Mouse (Mus musculus): ENCODE results near the gene Elane.

Elane gene

GRCm38 (mm10) chr10:79916808-79917531, 30.9 kb downstream of the Elane start, which contains the start of gene Kiss1r:
Gene Kiss1r (plus strand): TSS chr10:79916971.
- DNase-seq: peak; percentile 87 to 89

DNA sequence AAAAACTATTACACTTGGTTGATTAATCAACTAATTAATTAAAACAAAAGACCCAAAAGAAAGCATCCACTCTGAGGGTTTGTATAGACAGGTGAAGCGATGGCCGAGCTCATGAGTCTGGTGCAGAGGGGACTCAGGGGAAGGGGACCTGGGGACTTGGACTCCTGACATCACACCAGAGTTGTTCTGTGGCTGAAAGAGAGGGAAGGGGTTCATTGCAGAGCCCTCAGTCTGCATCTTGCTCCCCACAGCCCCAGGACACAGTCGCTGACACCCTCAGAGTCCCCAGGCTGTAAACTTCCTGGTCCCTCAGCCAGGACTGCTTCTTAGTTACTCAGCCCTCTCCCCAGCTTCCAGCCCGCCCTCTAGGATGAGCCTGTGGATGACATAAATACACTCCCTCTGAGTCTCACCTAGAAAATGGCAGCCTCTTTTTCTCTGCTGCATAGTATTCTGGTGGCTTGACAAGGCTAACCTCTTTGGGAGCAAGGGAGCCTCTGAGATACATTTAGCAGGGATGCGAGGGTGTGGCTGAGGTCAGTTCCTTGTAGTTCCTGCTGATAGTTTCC, 31.6 kb downstream of the Elane start:
- DNase-seq: no peak

DNA sequence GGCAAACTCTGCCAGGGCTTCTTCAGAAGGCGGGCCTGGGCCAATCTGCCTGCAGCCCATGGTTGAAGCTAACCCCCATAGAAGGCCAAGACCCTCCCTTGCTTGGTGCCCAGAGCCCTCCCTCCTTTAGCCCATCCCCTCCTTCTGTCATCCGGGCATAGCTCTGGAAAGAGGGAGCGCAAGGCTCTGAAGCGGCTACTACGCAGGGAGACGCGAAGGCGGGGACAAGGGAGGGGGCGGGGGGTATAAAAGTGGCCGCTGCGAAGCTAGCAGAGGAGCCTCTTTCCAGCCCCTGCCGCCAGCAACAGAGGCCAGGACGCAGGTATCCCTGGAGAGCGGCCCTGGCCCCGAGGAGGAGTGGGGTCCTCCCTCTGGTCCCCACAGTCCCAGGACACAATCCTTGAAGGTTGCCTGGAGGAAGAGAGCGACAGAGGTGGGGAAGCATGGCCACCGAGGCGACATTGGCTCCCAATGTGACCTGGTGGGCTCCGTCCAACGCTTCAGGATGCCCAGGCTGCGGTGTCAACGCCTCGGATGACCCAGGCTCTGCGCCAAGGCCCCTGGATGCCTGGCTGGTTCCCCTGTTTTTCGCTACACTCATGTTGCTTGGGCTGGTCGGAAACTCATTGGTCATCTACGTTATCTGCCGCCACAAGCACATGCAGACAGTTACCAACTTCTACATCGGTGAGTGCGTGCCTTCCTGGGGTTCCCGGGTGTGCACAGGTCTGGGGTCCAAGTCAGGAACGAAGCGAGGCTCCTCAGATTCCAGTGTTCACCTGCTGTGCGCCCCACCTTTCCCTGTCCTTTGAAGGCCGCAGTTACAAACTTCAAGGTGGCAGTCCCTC, 32.4 kb downstream of the Elane start:
- no peak for DNase-seq

DNA sequence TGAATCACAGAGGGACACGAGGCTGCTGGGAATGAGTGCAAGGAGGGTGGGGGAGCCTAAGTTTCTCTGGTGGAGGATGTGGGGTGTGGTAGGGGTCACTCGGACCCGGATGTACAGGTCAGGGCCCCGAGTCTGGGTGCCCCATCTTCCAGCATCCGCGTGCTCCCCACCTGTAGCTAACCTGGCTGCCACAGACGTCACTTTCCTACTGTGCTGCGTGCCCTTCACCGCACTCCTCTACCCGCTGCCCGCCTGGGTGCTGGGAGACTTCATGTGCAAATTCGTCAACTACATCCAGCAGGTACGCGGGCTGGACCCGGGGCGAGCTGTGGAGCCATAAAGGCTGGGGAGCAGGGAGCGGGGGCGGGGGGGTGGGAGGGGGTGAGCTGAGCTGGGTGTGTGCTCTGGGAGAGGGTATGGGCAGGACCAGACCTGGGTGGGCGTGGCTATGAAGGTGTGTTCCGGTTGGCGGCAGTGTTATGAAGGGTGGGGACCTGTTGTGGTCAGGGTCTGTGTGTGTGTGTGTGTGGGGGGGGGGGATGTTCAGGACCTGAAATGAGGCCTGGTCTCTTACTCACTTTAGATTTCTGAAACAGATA, 33.3 kb downstream of the Elane start:
- DNase-seq: no peak

DNA sequence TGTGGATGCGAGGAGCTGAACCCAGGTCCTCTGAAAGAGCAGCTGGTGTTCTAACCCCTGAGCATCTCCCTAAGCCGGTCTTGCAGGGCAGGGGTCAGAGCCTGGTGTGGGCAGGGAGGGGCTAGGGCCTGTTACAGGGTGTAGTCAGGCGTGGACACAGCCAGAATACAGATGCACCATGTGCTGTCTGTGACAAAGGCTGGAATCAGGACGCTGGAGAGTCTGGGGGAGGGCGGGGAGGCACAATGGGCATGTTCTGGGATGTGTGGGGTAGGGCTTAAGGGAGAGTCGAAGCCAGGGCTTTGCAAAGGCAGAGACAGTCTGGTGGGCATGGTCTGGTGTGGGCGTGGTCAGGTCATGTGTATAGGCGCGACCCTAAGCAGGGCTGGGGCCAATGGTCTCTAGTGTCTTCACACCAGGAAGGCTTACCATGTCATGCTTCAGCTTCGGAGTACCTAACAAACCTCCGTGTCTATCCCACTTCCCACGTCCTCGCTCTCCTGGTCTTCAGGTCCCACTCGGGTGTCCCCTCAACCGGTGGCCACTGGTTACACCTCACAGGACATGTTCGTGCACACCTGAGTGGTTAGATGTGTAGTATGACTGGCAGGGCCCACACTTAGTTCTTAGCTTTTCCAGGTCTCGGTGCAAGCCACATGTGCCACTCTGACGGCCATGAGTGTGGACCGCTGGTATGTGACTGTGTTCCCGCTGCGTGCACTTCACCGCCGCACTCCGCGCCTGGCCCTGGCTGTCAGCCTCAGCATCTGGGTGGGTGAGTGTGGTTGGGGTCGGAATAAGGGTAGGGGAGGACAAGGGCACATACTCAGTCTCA, 34.2 kb downstream of the Elane start:
- DNase-seq: no peak

GRCm38 (mm10) chr10:79920958-79921535, 35.0 kb downstream of the Elane start, which contains the start of gene R3hdm4:
Gene R3hdm4 (minus strand): TSS chr10:79921208.
- no peak for DNase-seq

GRCm38 (mm10) chr10:79921572-79921971, 35.5 kb downstream of the Elane start:
- no peak for DNase-seq

GRCm38 (mm10) chr10:79924998-79925784, 39.1 kb downstream of the Elane start:
- DNase-seq: peak; percentile 89 to 96

DNA sequence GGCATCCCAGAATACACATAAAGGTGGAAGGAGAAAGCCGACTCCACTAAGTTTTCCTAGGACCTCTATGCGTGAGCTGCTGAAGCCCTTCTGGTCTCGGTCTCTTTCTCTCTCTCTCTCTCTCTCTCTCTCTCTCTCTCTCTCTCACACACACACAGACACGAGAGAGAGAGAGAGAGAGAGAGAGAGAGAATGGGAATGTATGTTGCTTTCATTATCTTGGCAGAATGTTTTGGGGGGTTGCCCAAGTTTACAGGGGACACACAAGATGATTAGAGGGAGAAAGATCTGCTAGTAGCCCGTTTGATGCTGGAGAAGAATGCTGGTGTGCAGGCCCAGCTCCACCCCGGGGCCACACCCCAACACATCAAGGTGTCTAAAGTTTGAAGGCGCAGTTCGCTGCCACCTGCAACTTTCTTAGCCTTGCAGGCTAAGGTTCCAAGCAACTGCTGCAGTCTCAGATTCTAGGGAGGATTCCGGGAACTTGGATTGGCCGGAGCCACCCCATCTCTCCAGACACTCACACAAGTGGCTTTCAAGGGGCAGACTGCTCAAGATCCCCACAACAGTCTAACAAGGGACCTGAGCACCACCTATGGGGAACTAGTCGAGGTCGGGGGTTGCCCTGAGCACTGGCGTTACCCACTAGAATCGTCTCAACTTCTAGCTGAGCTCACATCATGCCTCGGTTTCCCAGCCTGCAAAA, 39.9 kb downstream of the Elane start:
- DNase-seq: peak; percentile 43 to 57

DNA sequence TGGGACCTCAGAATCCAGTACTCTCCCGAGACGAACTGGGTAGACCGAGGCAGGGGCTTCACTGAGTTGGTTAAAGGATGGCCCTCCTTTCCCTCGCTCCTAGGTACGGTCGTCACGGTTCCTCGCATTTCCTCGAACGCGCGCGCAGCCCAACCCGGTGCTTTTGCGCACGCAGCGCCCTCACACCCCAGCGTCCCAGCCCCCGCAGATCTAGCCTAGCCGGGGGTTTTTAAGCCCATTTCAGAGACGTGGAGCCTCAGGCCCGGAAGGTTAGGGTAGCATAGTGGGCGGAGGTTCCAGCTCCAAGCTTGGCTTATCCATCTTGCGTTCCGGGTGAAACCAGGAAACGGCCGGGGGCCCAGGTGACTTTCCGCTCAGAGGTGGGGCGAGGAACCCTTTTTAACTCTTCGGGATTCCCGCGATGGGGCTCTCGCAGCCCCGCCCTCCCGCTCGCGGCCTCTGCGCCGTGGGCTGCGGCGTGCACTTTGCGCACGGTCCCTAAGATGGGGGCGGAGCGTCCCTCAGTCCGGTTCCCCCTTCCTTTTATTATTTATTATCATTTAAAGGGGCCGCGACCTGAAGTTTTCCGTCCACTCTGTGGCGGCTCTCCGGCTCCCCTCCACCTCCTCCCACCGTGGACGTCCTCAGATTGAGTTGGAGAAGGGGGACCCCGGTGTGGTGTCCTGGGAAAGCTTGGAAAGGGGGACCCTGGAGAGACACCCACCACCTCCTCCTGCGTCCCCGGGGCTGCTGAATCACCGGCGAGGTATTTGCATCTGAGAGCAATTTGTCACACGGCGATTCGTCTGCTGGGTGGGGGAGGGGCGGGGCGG, 40.7 kb downstream of the Elane start, which contains the start of gene Arid3a:
Gene Arid3a (plus strand): TSS at position 553 of the 833 bp plus-strand sequence.
- DNase-seq: peak; percentile 92

DNA sequence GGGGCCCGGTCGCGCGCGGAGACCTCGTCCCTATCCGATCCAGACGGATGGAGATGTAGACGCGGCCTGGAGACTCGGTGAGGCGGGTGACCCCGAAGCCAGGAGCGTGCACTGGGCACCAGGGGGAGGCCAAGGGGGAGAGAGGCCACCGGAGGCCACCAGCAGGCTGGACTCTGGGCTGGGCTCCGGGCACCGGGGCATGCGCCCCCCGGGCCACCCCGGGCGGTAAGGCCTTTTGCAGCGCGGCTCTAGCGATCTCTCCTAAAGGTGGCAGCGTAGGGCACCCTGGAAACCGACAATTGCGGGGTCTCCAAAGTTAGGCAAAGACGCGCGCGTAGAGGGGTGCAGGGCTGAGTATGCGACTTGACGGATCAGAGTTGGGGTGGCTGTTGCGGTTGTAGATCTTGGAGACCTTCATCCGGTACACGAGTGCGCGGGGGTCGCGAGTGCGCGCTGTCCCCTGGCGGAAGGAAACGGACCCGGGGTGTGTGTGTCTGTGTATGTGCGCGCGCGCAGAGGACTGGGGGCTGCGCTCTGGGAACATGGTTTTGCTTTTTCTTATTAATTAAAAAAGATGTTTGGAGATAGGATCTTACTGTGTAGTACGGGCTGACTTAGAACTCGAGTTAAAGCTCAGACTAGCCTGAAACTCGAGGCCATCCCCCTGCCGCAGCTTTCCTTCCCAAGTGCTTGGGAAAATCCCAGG, 41.4 kb downstream of the Elane start:
- peak; percentile 84 to 89 for DNase-seq

GRCm38 (mm10) chr10:79928030-79928694, 42.1 kb downstream of the Elane start:
- DNase-seq: peak; percentile 43 to 50

GRCm38 (mm10) chr10:79928907-79929701, 43.1 kb downstream of the Elane start:
- DNase-seq: no peak

GRCm38 (mm10) chr10:79929967-79930825, 44.1 kb downstream of the Elane start:
- DNase-seq: no peak

- DNase-seq: no peak
Measured at GRCm38 (mm10) chr10:79930826-79931186, 44.8 kb downstream of the Elane start.

- no peak for DNase-seq
Measured at GRCm38 (mm10) chr10:79931797-79932196, 45.8 kb downstream of the Elane start.
